ENCODE assay signal across 25 mouse cellular contexts in genomic region chr12:17578601-17579000, GRCm38 (mm10). TPM values are rescaled to one million over a fixed set of nuclear protein-coding genes. Genes with fewer than 3 reads are reported as not detected.
A peak's percentile ranks its signal among the peaks of the same experiment; 100 is the strongest.
DNase-seq lines count a peak whose midpoint lies in the region; ATAC-seq and TF ChIP-seq lines count a peak whose summit lies in the region.
"Had no signal": no experiment of that assay in that cellular context is flagged by ENCODE, and none has a peak within 500 bp of the region (broad histone marks: within the 10 kb centered on the region; RNA-seq: fewer than 3 reads in every experiment).

No protein-coding gene starts in this region.

- H3K27me3 ChIP-seq in liver, embryonic 11.5 days (replicated peaks; ENCODE audit: control insufficient read depth, insufficient read depth, low read length), result no peaks in the 10 kb centered on the region
- H3K27me3 ChIP-seq in liver, embryonic 14.5 days (ENCODE audit: control insufficient read depth, insufficient read depth, low read length), result no peaks in the 10 kb centered on the region
- H3K27me3 ChIP-seq: CH12.LX; embryonic facial prominence, embryonic 12.5 days; forebrain, embryonic 13.5 days; limb, embryonic 13.5 days had no signal

- H3K4me2 ChIP-seq in liver, embryonic 11.5 days, result no peak overlapping the region
- no peak overlapping the region for H3K4me2 ChIP-seq in liver, embryonic 14.5 days (ENCODE audit: low read depth)
- H3K4me2 ChIP-seq: embryonic facial prominence, embryonic 12.5 days; forebrain, embryonic 13.5 days; heart, embryonic 11.5 days; limb, embryonic 13.5 days; lung, embryonic 14.5 days; midbrain, embryonic 11.5 days had no signal

- no peak for TF ChIP-seq EP300 in liver, embryonic 14.5 days (IDR thresholded peaks at IDR 0.05; ENCODE audit: low read depth)

- DNase-seq in liver, result peak; percentile 57
- DNase-seq in liver, embryonic 11.5 days (ENCODE audit: low spot score), result no peak
- DNase-seq in liver, embryonic 14.5 days (ENCODE audit: low read depth in 3 of 3, low spot score in 3 of 3), result no peak
- no peak for DNase-seq in kidney, postnatal 4 days
- DNase-seq in kidney, postnatal 25 days, result no peak
- no peak for DNase-seq in heart, postnatal 25 days (ENCODE audit: low spot score)
- DNase-seq: adrenal gland, adult 2 months; B cell, adult 2 months; cerebellum, adult 11-12 months; cerebellum, postnatal 10 days; gastrocnemius, adult 2 months; kidney, adult 8-10 months; kidney, postnatal 36 days; lung, embryonic 14.5 days; lung, postnatal 36 days had no signal

- no peak overlapping the region for H3K9ac ChIP-seq in liver, embryonic 11.5 days (ENCODE audit: low read depth, low read length)
- H3K9ac ChIP-seq in liver, embryonic 14.5 days (replicated peaks), result no peak overlapping the region
- H3K9ac ChIP-seq: embryonic facial prominence, embryonic 12.5 days; forebrain, embryonic 13.5 days; limb, embryonic 13.5 days; lung, embryonic 14.5 days had no signal

- no peak for ATAC-seq in liver, embryonic 11.5 days (replicated peaks; ENCODE audit: low FRiP score)
- ATAC-seq in common myeloid progenitor, adult 5-6 weeks (replicated peaks; ENCODE audit: low read depth, poor library complexity, severe bottlenecking), result peak; percentile 60
- ATAC-seq in liver, embryonic 14.5 days (ENCODE audit: insufficient read depth), result peak; percentile 56; the same call in 1 of the 2 replicates
- ATAC-seq in monocyte, adult 5-6 weeks (replicated peaks; ENCODE audit: insufficient number of reproducible peaks, low FRiP score, low TSS enrichment, poor library complexity, severe bottlenecking), result peak; percentile 38; the same call in 1 of the 2 replicates
- ATAC-seq: forebrain, embryonic 13.5 days had no signal

- WGBS in liver, embryonic 11.5 days, result 37% methylated on average over 4 of the region's 4 CpGs
- 17% methylated on average over 4 of the region's 4 CpGs for WGBS in liver, embryonic 14.5 days (ENCODE audit: insufficient replicate concordance)

- no peaks in the 10 kb centered on the region for H3K4me1 ChIP-seq in liver, embryonic 11.5 days (replicated peaks; ENCODE audit: control insufficient read depth, insufficient read depth, low read length)
- H3K4me1 ChIP-seq in liver, embryonic 14.5 days (replicated peaks; ENCODE audit: control insufficient read depth in 2 of 2, insufficient read depth in 2 of 2, low read length in 1 of 2), result no peaks in the 10 kb centered on the region

- no peaks in the 10 kb centered on the region for H3K36me3 ChIP-seq in liver, embryonic 11.5 days (ENCODE audit: control insufficient read depth, insufficient read depth, low read length)
- H3K36me3 ChIP-seq in liver, embryonic 14.5 days (replicated peaks; ENCODE audit: control insufficient read depth, insufficient read depth, low read depth), result no peaks in the 10 kb centered on the region
- H3K36me3 ChIP-seq: embryonic facial prominence, embryonic 12.5 days; limb, embryonic 13.5 days had no signal

- H3K4me3 ChIP-seq in liver, embryonic 11.5 days (ENCODE audit: low read depth, low read length), result no peak overlapping the region
- no peak overlapping the region for H3K4me3 ChIP-seq in liver, embryonic 14.5 days (ENCODE audit: insufficient read depth in 1 of 2, low read depth in 2 of 2, low read length in 2 of 2)
- H3K4me3 ChIP-seq: embryonic facial prominence, embryonic 12.5 days; erythroblast, embryonic 14.5 days; forebrain, embryonic 13.5 days; gastrocnemius, adult 2 months; limb, embryonic 13.5 days had no signal

- intact Hi-C loops in heart, postnatal 25 days (cut with DNase I), result no loop called here

- TF ChIP-seq CTCF in liver, embryonic 14.5 days (IDR thresholded peaks at IDR 0.05; ENCODE audit: low read depth), result no peak

- no peaks in the 10 kb centered on the region for H3K9me3 ChIP-seq in liver, embryonic 11.5 days (ENCODE audit: control insufficient read depth, low read length)
- no peaks in the 10 kb centered on the region for H3K9me3 ChIP-seq in liver, embryonic 14.5 days (ENCODE audit: control insufficient read depth, low read length)
- H3K9me3 ChIP-seq: embryonic facial prominence, embryonic 12.5 days; forebrain, embryonic 13.5 days; limb, embryonic 13.5 days had no signal

- no peak overlapping the region for H3K27ac ChIP-seq in liver, embryonic 11.5 days (ENCODE audit: low read depth, low read length)
- H3K27ac ChIP-seq in liver, embryonic 14.5 days, result no peak overlapping the region
- H3K27ac ChIP-seq: embryonic facial prominence, embryonic 12.5 days; forebrain, embryonic 13.5 days; gastrocnemius, adult 2 months; limb, embryonic 13.5 days; stomach, postnatal 0 days had no signal

RNA-seq across cellular contexts. Expression of gene Odc1, which starts 34.0 kb away (rescaled TPM):
- polyA plus RNA-seq in liver, embryonic 11.5 days (2014; fragmentation: Nextera tagmentation; extraction: Ambion mirVana), result 446 and 497 TPM in 2 replicates
- 383 and 403 TPM in 2 replicates for total RNA-seq in common myeloid progenitor, adult 5-6 weeks (2017)
- 367 and 457 TPM in 2 replicates for polyA plus RNA-seq in liver, embryonic 14.5 days (2012; rRNA removed)
- polyA plus RNA-seq in liver, embryonic 14.5 days (2014; fragmentation: Nextera tagmentation; extraction: Ambion mirVana), result 444 and 509 TPM in 2 replicates
- 140 to 224 TPM (median 146 TPM) in 3 replicates for total RNA-seq in monocyte, adult 5-6 weeks (2017)
- 10 to 100 TPM; 69.3 to 72.3 TPM for total RNA-seq in heart, postnatal 25 days (2021)
